Mouse (Mus musculus): ENCODE measurements around the gene Eps8l3.

The Eps8l3 gene

DNA sequence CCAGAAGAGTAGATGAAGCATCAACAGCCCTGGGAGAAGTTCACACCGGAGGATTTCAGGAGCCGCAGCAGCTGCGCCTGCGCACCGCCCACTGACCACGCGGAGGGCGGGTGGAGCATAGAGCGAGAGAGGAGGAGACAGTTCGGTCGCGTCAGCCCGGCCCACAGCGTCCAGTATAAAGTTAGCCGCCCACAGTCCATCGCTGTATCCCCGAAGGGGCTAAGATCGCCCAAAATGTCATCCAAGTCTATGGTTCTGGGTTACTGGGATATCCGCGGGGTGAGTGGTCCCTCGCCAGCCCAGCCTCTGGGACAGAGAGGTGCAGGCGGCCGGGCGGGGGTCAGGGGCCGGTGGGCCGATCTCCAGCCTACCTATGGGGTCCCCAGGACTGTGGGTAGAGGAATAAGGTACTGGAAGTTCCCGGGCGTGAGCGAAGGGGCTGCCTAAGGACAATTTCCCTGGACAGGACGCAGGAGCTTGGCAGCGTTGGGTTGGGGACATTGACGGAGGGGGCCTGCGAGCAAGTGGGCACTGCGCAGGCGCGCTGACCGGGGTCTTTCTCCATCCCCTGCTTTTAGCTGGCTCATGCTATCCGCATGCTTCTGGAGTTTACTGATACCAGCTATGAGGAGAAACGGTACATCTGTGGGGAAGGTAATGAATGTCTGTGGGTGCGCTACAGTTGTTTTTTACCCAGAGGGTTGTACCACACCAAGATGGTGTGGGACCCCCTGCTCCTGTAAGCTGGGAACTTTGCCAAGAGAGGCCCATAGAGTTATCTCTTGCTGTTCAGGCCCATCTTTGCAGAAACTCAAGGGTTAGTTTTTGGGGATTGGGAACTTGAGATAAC is 18.9 kb downstream of the Eps8l3 start, which contains the start of gene Gstm5:
Gstm5 (plus strand) TSS at position 102 of the 850 bp plus-strand sequence.
- peak; percentile 79 for DNase-seq (ENCODE audit: low read depth, low spot score)

DNA sequence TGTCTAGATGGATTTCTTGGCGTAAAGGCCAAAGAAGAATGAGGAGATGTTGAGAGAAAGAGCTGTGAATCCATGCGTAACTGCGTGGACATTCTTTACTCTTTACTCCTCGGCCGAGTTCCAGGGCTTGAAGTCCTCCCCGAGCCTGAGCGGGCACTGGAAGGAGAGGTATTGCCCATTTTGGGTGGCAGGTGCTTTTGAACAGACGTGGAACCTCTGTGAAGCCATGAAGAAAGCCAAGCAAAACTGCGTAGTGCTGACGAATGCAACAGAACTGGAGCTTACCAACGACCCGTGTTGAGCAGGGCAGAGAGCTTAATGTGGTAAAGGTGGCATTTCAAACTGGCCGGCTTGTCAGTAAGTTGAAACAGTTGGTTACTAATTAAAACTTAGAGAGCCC is 21.7 kb downstream of the Eps8l3 start:
- no peak for DNase-seq (ENCODE audit: low read depth, low spot score)

DNA sequence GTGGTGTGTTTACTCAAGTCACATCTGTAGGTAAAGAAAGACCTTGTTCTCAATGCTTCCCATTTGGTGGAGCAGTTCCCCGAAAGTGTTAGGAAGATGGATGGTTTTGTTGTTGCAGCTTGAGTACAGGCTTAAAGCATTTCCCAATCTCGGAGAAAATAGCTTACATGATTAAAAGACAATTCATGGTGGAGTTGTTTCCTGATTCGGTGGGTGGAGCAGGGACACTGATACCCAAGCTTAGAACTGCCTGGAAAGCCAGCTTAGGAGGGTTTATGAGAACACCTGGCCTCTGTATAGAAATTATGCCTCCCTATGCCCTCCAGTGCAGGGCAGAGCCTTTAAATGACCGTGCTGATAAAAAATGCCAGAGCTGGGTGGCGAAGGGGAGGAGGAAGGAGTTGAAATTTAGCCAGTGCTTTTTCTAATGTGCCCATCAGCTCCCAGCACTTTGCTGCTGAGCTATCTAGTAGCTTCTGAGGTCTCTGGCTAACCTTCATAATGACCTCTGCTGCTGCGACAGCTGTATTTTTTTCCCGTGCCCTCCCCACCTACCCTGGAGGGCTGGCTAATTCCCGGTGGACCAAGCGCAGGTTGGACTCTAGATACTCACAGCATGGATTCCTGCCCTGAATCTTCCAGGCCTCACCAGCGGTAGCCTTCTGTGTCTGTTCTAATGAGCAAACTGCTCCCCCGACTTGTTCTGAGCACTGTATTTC is 24.1 kb downstream of the Eps8l3 start:
- no peak for DNase-seq (ENCODE audit: low read depth, low spot score)

DNA sequence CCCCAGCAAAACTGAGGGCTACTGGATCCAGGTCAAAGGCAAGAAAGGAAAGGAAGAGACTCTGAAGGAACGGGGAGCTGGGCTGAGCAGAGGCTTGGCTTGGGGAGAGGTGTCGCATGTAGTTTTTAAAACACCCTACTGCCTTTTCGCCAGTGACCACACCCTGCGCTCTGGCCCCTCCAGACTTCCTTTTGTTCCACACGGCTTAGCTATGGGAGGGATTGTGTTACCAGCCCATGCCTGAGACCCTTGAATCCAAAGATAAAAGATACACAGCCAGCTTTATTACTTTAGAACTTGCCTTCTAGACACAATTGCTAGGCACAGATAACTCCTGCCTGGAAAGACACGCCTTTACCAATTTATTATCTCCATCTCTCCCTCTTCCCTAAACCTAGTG is 28.9 kb downstream of the Eps8l3 start:
- DNase-seq (ENCODE audit: low read depth, low spot score), result no peak

DNA sequence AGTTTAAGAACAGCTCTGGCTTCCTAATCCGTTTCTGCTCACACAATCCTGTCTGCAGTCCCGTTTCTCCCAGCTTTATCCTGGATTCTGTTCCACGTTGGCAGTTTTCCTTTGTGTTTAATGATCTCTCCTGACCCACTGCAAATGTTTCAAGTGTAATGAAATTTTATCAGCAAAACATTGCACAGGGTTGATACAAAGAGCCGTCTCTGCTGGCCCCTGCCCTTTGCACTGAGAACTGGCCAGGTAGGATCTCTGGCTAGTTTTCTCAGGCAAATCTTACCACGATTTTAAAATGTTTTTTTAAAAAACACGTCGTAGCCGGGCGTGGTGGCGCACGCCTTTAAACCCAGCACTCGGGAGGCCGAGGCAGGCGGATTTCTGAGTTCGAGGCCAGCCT is 39.6 kb downstream of the Eps8l3 start:
- DNase-seq (ENCODE audit: low read depth, low spot score), result no peak

DNA sequence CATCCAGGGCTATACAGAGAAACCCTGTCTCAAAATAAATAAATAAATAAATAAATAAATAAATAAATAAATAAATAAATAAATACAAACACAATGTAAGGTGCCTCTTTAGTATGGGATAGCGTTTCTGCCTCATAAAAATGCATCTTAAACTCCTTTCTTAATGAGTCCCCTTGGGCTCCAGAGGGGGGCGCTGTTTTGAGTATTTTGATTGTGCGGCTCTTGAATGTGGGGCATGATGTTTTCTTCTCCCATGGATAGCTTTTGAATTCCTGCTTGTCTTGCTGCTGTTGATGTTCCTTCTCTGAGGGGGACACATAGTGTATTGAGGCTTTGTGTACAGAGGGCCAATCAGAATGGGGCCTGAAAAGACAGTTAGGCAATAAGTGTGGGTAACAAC is 40.1 kb downstream of the Eps8l3 start:
- DNase-seq (ENCODE audit: low read depth, low spot score), result no peak

DNA sequence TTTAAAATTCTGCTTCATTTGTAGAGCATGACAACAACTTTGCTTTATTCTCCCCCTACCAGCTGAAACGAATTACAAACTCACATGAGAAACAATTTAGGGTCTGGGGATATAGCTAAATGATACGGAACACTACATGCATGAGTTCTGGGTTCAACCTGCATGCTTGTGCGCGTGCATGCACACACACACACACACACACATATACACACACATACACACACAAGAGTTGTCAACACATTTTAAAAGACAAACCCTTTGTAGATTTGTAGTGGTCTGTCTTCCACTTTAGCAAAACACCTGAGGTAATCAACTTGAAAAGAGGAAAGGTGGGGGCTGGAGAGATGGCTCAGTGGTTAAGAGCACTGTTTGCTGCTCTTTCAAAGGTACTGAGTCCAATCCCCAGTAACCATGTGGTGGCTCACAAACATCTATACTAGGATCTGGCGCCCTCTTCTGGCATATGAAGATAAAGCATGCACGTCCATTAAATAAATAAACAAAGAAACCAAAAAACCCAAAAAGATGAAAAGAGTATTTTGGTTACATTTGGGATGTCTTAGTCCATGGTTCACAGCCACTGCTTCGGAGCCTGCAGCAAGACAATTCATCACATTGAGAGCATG is 40.9 kb downstream of the Eps8l3 start:
- peak; percentile 75 for DNase-seq (ENCODE audit: low read depth, low spot score)

DNA sequence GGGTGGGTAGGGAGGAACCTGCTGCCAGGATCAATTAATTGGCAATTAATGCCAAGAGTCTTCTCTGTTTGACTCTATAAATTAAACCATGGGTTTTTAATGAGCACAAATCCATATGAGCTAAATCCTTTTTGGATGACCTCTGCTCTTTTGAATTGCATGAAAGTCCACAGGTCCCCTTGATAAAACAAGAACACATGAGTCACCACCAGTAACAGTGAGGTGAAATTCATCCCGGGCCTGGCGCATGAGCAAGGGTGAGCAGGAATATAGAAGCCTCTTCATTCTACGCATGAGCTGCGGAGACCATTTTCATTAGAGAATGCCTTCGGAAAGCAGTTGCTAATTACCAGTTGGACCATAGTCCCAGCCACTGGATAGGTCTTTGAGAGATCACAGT is 43.3 kb downstream of the Eps8l3 start:
- DNase-seq (ENCODE audit: low read depth, low spot score), result no peak

DNA sequence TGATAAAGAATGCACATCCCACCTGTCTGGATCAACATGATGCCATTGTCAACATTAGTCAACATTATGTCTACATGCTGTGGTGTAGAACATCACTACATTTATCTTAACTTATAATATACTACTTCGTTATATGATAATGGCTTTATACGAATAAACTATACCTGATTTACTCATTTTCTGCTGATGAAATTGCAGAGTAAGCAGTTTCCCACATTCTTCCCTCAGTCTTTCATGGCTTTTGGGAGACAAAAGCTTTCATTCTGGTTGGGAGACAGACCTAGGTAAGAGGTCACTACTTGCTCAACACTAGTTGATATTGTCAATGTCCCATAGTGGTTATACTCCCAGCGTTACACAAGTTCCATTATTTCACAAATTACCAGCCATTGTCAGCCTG is 48.3 kb downstream of the Eps8l3 start:
- no peak for DNase-seq (ENCODE audit: low read depth, low spot score)

DNA sequence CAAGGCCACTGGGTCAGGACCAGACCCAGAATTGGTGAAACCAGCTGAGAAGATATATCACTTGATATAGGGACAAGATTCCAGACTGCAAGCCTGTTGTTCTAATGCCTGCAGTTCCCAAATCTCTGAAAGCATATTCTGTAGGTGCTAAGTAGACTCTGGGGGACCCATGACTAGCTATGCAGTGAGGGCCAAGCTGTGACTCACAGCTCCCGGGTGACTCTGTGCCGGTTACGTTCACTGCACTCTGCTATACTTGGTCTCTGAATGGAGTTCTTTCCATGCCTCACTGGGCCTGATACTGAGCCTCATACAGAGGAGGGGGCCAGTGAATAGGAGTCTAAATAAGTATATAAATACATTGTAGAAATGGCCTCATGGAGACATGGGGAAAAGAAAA is 50.8 kb downstream of the Eps8l3 start:
- DNase-seq (ENCODE audit: low read depth, low spot score), result no peak

DNA sequence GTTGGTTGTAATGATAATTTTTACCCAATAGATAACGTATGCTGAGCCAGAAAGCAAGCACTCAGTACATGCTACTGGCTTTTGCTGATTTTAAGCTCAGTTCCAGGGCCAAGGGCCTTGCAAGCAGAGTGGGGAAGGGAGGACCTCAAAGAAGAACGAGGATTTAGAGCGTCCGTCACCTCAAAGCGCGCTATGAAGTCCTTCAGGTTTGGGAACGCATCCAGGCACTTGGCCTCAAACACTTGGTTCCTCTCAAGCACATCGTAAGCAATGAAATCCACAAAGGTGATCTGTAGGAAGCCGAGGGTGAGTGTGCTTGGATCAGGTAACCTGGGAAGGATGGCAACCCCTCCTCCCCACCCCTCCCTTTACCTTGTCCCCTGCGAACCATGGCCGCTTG is 51.7 kb downstream of the Eps8l3 start:
- DNase-seq (ENCODE audit: low read depth, low spot score), result no peak

DNA sequence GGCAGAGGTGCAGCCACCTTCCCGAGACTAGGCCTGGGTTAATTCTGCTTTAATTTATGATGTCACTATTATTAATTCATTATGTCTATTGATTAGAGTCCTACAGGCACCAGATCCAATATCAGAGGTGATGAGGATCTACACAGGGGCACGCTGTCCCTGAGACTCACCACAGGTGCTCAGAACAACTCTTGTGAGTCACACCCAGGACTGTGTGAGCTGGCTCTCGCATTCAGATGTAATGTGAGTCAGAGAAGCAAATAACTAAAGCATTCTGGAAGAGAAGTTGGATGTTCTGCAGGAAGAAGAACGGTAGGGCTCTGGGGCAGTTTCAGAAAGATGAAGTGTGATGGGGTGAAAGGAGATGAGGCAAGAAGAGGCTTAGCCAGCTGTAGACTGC is 52.2 kb downstream of the Eps8l3 start:
- DNase-seq (ENCODE audit: low read depth, low spot score), result no peak

DNA sequence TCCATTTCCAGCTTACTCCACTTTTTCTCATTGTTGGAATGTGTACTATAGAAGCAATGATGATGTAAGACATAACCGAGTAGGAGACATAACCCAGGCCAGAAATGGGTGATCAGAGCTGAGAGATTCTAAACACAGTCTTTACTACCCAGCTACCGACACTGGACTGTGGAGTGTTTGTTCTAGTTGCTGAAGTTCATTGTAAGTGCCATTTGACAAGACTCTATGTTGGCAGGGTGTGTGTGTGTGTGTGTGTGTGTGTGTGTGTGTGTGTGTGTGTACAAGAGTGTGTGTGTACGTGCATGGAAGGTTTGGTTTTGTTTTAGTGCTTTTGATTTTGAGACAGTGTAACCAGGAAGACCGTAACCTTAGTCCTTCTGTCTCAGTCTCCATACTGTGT is 52.7 kb downstream of the Eps8l3 start:
- no peak for DNase-seq (ENCODE audit: low read depth, low spot score)

DNA sequence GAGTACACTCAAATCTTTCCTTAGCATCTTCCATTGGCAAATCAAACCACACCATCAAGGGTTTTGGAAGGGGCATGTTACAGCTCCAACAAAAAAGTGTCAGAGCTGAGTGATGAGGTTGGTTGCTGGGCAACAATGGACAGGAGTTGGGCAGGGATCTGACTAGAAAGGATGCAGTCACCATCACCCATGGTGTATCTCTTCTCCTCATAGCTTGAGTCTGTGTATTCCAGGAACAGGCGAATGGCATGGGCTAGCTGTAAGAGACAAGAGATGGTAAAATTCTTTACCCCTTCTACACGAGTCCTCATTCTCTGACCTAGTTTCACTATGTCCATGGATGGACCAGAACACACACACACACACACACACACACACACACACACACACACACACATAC is 54.1 kb downstream of the Eps8l3 start:
- no peak for DNase-seq (ENCODE audit: low read depth, low spot score)

DNA sequence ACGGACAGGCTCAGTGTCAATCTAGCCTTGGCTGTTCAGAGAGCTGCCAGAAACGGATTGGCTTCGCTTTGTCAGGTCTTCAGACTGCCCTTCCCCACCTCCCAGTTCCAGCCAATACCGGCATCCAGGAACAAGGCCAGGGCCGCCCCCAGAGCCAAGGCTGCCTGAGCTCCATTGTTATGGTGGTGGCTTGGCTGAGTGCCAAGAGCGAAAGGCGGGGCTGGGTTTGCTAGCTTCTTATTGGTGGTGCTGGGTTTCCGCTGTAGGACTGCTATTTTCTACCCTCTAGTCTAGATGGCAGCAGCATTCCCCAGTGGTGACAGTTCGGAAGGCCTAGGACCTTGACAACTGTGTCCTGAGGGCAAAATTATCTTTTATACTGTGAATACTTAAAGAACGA is 54.6 kb downstream of the Eps8l3 start, which contains the start of gene Gstm7:
Gstm7 (minus strand) TSS at position 148 of the 400 bp plus-strand sequence.
- peak; percentile 96 for DNase-seq (ENCODE audit: low read depth, low spot score)

DNA sequence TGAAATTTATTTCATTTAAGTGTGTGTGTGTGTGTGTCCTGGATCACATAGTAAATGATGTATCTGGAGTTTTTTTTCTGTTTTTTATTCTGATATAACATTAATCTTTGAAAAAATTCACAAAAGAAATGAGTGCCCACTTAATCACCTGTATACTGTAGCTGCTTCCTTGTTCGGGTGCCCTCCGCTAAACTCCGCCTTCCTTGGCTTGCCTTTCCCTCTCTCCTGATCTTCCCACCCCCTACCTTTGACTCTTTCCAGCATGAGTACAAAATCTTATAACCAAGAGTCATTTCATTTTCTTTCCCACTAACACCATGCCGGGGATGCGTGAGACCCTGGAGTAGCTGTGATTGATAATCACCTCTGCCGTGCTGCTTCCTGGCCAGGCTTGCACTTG is 55.1 kb downstream of the Eps8l3 start:
- DNase-seq (ENCODE audit: low read depth, low spot score), result no peak

DNA sequence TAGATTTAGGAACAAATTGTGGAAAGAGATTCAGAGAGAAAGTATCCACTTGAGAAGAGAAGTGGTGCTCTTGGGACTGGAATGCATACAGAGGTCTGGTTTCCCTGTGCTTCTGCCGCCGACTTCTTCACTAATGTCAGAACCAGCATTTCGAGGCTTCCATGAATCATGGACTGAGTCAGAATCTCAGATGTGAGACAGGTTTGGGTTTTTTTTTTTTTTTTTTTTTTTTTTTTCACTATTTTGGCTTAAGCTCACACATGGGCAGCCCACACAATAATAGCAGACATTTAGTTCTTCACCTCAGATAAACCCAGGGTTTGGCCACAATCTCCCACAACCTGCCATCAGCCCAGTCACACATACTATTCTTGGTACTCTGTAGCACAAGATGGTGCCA is 58.2 kb downstream of the Eps8l3 start:
- DNase-seq (ENCODE audit: low read depth, low spot score), result no peak

DNA sequence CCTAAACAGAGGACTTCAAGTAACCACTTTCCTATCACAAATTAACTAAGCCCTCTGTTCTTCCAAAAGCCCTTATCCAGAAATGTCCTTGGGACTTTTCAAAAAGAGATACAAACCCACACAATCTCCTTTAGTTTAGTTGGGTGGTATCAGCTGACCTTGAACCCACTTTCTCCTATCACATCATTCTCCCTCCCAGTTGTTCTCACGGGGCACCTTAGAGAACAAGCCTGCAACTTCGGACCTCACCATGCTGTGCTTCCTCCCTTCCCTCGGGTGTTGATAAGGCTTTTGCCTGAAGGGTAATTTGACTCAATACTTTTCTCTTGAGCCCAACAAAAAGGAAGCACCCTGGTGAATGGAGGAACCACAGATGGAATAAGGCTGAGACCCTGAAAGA is 58.9 kb downstream of the Eps8l3 start:
- no peak for DNase-seq (ENCODE audit: low read depth, low spot score)

DNA sequence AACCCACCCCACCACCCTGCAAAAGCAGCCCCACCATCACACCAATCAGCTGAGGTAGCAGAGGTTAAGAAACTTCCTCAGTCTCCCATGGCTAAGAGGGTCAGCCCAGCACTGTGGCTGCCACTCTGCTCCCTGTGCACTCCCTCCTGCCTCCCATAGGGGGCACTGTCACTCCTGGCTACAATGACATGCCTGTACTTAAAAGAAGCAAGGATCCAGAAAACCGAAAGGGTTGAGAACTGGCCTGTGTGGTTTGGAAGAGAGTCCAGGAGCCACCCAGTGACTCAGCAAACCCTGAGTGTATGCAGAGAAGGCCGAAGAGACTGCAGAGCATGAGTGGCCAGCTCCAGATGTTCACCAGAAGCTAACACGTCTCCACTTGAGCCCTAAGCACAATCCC is 62.4 kb downstream of the Eps8l3 start:
- DNase-seq (ENCODE audit: low read depth, low spot score), result peak; percentile 44

DNA sequence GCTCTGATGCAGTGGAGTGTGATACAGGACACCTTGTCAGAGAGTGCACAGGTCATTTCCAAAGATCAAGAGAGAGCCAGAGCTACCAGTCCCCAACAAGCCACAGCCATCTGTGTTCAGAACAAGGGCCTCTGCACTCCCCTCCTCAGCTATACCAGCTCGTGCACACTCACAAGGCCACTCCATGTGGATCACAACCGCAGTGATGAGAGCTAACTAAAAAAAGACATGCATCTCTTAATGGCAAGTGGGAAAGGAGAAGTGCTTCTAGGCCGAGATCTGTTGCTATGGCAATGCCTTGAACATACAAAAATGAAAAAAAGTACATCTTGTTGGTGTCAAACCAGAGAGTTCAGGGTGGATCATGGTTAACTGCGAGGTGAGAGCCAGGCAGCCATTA is 62.8 kb downstream of the Eps8l3 start:
- DNase-seq (ENCODE audit: low read depth, low spot score), result no peak

DNA sequence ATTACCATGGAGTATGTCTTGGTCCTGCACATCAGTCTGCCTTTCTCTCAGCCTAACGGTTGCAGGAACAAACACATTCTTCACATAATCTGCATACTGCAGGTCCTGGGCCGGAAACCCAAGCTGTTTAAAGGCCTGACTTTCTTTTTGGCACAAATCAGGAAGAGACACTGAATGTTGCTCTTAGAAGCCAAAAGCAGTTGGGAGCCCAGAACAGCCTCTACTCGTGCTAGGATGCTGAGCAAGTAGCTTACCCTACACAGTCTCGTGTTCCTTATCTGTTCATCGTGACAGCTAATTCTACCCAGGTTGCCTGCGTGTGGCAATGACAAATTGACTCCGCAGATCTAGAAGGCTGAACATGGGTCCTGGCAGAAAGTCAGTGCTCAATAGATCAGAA is 63.5 kb downstream of the Eps8l3 start:
- no peak for DNase-seq (ENCODE audit: low read depth, low spot score)

DNA sequence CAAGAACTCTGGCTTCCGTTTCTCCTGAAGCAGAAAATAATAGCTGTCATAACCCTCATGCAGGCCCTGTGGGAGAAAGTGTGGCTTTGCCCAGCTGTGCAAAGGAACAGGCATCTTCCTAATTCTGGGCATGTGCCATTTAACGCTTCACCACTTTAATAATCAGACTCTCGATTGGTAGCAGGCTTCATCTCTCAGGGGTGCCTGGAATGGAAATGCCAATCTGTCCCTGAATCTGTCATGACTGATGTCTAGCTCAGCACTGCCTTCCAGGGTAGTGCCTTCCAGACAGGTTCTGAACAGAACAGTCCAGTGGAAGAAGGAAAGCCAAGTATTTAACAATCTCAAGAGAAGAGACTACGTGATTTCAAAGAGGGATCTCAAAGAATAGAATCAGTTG is 64.2 kb downstream of the Eps8l3 start:
- no peak for DNase-seq (ENCODE audit: low read depth, low spot score)
